Mouse (Mus musculus): Measurements from ENCODE around the gene Cypt12. TPM values are rescaled to one million over a fixed set of nuclear protein-coding genes. Genes with fewer than 3 reads are reported as not detected.

The Cypt12 gene
- polyA plus RNA-seq (2017; shearing (Covaris generic)) = not detected

DNA sequence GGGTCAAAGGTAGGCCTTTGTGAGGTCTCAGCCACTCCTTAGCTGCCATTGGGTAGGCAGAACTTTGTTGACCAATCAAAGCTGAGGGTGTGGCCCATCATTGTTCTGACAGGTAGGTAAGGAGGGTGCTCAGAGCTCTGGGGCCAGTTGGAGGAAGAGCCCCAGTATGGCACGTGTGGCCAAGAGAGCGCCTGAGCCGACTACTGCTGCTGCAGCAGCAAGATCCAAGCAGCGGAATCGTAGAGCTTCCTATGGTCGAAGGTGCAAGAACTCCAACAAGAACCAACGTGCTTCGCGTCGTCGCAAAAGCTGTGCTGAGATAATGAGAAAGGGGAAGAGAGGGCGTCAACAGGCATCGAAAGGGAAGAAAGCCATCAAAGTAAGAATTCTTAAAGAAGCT, at the start of gene Cypt12:
TSS of gene Cypt12 (plus strand) at position 112 of the 400 bp plus-strand sequence.

All from effector memory CD4-positive, alpha-beta T cell, adult 5 months (primary cell).